Mouse (Mus musculus): ENCODE results near the gene Ercc6.

GRCm38 (mm10) chr14:32572519-32572918 is 59.2 kb downstream of the Ercc6 start:
- TF ChIP-seq CTCF (IDR thresholded peaks at IDR 0.05; ENCODE audit: extremely low read depth, insufficient read length, insufficient replicate concordance, low read depth, low read length), result no peak
- TF ChIP-seq POLR2A (IDR thresholded peaks at IDR 0.05; ENCODE audit: low read depth, low read length), result no peak
